Mouse (Mus musculus) retina, adult 2 months (tissue): ENCODE measurements around the gene Olfr1423.
"Not testable (repeated sequence)": the region's sequence is repeated elsewhere in the genome, so short reads cannot be mapped to it uniquely, and the experiment has no call there.

ENCODE experiments used
- DNase-seq: peaks from one replicate; pipeline ENCODE4 v3.0.0-alpha.2; 2012; ENCODE audit warnings: low read depth, low spot score

The Olfr1423 gene

GRCm38 (mm10) chr19:12041217-12041616 lies at the start of gene Olfr1423:
Olfr1423 (minus strand) TSS chr19:12041317.
- no peak for DNase-seq

GRCm38 (mm10) chr19:12077631-12078030 lies 36.5 kb upstream of the Olfr1423 start, which contains the start of gene Olfr1425:
Olfr1425 (minus strand) TSS chr19:12077731.
- not testable (repeated sequence) for DNase-seq

GRCm38 (mm10) chr19:12069546-12069945 lies 28.4 kb upstream of the Olfr1423 start:
- DNase-seq, result not testable (repeated sequence)

GRCm38 (mm10) chr19:12067806-12068205 lies 26.7 kb upstream of the Olfr1423 start:
- not testable (repeated sequence) for DNase-seq

- DNase-seq, result not testable (repeated sequence)
Measured at GRCm38 (mm10) chr19:12062582-12062981, 21.5 kb upstream of the Olfr1423 start, which contains the start of gene Olfr1424. Olfr1424 (minus strand) TSS chr19:12062682.

- no peak for DNase-seq
Measured at GRCm38 (mm10) chr19:12043163-12043562, 2.0 kb upstream of the Olfr1423 start.

GRCm38 (mm10) chr19:12037727-12038126 lies 3.4 kb downstream of the Olfr1423 start:
- no peak for DNase-seq

- DNase-seq, result no peak
Measured at GRCm38 (mm10) chr19:12026606-12027005, 14.5 kb downstream of the Olfr1423 start.

GRCm38 (mm10) chr19:12025333-12025732 lies 15.8 kb downstream of the Olfr1423 start:
- DNase-seq, result no peak

GRCm38 (mm10) chr19:12024149-12024548 lies 17.0 kb downstream of the Olfr1423 start:
- no peak for DNase-seq

GRCm38 (mm10) chr19:12016192-12016591 lies 24.9 kb downstream of the Olfr1423 start:
- no peak for DNase-seq

- no peak for DNase-seq
Measured at GRCm38 (mm10) chr19:12015708-12016107, 25.4 kb downstream of the Olfr1423 start.

- DNase-seq, result no peak
Measured at GRCm38 (mm10) chr19:12013228-12013627, 27.9 kb downstream of the Olfr1423 start.

GRCm38 (mm10) chr19:12012615-12013014 lies 28.5 kb downstream of the Olfr1423 start:
- no peak for DNase-seq

GRCm38 (mm10) chr19:12011560-12012556 lies 29.3 kb downstream of the Olfr1423 start:
- peak; percentile 76 for DNase-seq

- DNase-seq, result peak; percentile 69
Measured at GRCm38 (mm10) chr19:12010916-12011559, 30.1 kb downstream of the Olfr1423 start.

GRCm38 (mm10) chr19:12010281-12010771 lies 30.8 kb downstream of the Olfr1423 start:
- DNase-seq, result no peak

- no peak for DNase-seq
Measured at GRCm38 (mm10) chr19:12009501-12010280, 31.4 kb downstream of the Olfr1423 start.

- DNase-seq, result no peak
Measured at GRCm38 (mm10) chr19:12008410-12009380, 32.4 kb downstream of the Olfr1423 start.
